Mouse (Mus musculus) ZHBTc4 (cell line): ENCODE data around the gene Akr1a1.
"Not testable (repeated sequence)": the region's sequence is repeated elsewhere in the genome, so short reads cannot be mapped to it uniquely, and the experiment has no call there.

ENCODE experiments used
- DNase-seq: peaks from one replicate; pipeline ENCODE4 v3.0.0-alpha.2; 2011; ENCODE audit warnings: low read depth, low spot score

Akr1a1 gene

GRCm38 (mm10) chr4:116650924-116651796, at the start of gene Akr1a1:
Gene Akr1a1, minus strand, starts transcription at chr4:116651680.
- peak; percentile 93 for DNase-seq

DNA sequence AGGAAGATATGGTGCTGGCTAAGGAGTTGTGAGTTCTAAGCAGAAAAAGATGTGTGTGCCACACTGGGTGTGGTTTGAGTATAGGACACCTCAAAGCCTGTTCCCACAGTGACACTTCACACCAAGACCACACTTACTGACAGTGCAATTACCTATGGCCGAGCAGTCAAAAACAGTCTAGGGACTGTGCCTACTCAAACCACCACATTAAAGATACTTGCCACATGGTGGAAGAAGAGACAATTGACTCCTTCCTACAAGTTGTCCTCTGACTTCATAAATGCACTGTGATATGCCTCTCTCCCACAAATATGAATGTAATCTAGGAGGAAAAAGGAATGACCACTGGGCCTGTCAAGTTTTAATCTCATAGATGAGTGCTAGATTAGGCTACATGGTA, 49.5 kb upstream of the Akr1a1 start:
- peak; percentile 33 for DNase-seq

DNA sequence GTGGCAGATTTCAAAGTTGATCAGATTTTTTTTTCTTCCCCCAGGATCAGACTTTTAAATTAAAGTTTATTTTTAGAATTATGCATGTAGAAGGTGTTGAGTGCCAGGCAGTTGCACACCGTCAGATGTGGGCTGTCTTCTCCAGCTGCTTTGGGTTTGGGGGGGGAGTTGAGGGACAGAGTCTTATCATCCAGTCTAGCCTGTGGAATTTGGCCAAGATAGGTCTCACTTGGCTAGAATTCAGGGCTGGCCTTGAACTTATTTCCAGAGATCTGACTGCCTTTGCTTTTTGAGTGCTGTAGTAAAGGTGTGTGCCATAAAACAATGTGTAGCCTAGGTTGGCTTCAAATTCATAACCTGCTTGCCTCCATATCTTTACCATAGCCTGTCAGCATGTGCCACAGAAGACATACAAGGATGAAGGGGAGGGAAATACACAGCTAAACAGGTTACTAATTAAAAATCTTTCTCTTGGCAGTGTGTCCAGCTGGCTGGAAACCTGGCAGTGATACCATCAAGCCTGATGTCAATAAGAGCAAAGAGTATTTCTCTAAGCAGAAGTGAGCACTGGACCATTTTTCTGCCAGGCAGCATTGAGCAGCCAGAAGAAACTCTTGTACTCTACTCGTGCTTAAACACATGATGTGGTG, 47.3 kb upstream of the Akr1a1 start:
- no peak for DNase-seq

DNA sequence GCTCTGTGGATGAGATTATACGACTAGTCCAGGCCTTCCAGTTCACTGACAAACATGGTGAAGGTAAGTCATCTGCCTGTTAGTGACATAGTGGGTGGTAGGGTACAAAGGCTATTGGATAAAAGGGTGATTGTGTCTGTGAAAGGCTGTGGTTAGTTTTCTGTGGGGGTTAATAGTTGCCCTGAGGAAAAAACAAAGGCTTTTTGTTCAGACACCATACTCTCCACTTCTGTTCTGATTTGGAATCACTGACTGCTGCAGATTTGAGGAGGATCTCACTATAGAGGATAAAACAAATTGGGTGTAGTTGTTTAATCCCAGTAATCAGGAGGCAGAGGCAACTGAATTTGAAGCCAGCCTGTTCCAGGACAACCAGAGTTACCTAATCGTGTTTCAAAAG, 42.3 kb upstream of the Akr1a1 start:
- peak; percentile 30 for DNase-seq

- no peak for DNase-seq
These were observed 40.7 kb upstream of the Akr1a1 start for GRCm38 (mm10) chr4:116692146-116692545.

- DNase-seq: no peak
These were observed 37.9 kb upstream of the Akr1a1 start for GRCm38 (mm10) chr4:116689309-116689876.

DNA sequence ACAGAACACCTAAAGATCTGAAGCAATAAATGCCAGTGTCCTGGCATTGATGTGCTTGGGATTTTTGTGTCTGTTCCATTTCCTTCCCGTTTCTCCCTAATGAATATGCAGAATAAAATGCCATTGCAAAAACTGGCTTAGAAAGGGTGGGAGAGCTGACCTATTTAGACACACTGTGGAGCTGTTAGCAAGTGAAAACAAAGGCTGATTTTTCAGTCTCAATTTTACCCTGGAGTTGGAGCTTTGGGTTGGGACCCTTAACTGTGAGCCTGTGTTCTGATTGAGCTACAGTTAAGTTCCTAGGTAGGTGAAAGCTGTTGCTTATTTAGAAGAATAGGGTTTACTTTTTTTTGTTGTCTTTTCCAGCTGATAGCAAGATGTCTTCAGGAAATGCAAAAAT, 35.6 kb upstream of the Akr1a1 start:
- DNase-seq: peak; percentile 43

DNA sequence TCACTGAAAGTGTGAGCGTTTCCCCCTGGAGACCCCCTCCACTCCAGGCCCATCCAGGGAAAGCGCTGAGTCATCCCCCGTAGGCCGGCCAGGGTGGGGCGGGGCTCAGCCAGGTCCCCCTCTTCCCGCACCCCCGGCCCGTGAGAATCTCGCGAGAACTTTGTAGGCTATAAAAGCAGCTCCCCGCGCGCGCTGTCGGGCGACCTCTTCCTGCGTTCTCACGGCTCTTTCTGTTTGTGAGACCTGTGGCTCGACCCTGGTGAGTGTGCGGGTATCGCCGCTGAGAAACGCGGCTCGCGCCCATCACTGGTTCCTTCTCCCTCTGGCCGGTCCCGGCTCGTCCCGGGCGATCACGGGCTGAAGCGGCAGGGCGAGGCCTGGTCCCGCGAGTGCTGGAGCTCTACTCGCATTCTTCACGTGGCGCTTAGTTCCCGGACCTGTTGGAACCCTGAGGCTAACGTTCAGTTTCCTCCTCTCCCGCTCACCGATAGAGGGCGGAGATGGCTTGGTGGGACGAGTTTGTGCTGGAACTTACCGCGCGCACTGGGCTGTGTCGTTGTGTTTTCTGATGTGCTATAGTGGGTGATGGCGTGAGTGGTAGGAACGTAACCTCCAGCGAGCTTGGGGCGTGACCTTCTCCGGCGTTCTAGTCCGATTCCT, 34.1 kb upstream of the Akr1a1 start, which contains the start of gene Prdx1:
Gene Prdx1, plus strand, starts transcription at position 143 of the 660 bp plus-strand sequence.
- peak; percentile 97 for DNase-seq

DNA sequence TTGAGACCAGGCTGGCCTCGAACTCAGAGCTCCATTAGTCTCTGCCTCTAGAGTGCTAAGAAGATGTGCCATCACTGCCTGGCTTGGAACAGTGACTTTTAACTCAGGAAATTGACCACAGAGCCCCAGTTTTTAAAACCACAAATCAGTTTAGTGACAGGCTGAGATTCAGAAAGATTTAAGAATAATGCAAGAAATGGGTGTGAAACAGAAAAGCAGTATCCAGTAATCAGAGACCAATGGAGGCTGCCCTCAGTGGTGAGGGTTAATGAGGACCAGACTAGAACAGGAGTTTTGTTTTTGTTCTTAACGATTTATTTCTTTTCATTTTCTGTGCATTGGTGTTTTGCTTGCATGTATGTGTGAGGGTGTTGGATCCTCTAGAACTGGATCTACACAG, 33.2 kb upstream of the Akr1a1 start:
- no peak for DNase-seq

DNA sequence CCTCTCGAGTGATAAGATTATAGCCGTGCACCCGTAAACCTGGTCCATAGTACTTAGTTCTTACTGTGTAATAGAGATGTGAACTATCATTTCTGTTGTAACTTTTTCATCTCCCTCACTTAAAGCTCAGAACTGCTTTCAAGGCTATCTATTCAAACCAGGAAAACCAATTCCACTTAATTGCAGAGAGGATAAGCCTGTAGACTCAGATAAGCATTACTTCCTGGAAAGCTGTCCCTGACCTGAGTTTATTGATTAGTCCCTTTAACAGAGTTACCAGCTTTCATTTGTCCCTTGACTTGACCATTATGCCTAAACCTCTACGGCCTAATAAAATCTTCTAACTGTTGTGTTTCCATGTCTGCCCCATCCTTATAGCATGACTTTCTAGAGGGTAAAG, 32.5 kb upstream of the Akr1a1 start:
- DNase-seq: no peak

DNA sequence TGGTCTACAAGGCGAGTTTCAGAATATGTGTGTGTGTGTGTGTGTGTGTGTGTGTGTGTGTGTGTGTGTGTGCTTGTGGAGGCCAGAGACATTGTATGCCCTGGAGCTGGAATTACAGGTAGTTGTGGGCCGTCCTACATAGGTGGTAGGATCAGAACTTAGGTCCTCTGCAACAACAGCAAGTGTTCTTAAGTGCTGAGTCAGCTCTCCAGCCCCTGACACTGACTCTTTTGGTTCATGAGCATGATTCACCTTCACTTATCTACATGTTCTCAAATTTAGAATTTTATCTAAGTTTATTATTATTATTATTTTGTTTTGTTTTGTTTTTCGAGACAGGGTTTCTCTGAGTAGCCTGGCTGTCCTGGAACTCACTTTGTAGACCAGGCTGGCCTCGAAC, 29.0 kb upstream of the Akr1a1 start:
- not testable (repeated sequence) for DNase-seq

DNA sequence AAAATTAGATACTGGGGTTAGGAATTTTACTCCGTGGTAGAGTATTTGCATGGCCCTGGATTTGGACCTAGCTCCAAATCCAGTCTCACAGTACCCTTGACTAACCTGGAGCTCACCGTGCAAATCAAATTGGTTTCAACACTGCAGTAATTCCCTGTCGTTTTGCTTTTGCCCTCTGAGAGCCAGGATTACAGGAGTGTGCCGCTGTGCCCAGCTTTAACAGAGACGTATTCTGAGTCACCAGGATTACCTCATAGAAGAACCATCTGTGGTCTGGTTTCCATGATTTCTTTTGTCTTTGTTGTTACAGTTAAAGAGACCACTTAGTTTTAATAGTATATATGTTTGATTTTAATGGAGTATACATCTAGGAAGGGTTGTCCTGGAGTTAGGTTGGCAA, 27.7 kb upstream of the Akr1a1 start:
- no peak for DNase-seq

DNA sequence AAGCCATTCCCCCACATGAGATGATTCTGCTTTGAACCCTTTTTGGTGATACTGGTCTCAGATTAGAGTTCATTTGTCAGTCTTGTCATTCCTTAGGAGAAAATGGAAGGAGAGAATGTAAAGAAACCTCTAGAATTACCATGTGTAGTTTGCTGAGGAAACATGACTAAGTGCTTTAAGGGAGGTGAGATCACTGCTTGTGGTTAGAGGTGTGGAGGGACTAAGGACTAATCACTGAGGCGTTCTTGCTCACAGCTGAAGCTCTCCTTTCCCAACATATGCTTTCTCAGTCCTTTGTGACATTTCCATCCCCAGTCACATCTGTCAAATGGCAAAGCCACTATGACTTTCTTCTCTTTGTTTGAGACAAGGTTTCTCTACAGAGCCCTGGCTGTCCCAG, 26.3 kb upstream of the Akr1a1 start:
- DNase-seq: no peak

DNA sequence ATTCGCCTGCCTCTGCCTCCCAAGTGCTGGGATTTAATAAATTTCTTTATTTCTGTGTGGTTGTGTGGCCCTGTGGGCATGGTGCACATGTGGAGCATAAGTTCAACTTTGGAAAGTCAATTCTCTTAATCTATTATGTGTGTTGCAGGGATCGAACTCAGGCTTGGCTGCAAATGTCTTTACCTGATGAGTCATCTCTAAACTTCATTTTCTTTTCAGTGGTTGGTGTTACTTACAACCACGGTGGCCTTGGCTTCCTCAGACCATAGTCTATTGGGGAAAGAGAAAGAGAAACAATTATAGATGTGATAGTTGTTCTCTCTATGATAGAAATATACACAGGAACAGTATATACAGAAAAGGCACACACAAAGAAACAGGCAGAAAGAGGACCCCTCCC, 24.5 kb upstream of the Akr1a1 start:
- DNase-seq: no peak

DNA sequence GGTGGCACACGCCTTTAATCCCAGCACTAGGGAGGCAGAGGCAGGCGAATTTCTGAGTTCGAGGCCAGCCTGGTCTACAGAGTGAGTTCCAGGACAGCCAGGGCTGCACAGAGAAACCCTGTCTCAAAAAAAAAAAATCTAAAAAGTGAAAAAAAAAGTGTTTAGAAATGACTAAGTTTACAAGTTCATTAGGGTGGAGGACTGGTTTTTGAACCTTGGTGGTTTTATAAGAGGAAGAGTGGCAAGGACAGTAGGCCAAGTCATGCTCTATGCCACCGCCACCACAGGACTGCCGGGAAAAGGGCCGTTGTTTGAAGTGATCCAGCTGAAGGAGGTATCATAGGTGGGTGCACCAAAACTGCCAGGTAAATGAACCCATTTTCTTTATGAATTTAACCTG, 23.3 kb upstream of the Akr1a1 start:
- not testable (repeated sequence) for DNase-seq

GRCm38 (mm10) chr4:116672785-116673184, 21.3 kb upstream of the Akr1a1 start:
- DNase-seq: no peak

DNA sequence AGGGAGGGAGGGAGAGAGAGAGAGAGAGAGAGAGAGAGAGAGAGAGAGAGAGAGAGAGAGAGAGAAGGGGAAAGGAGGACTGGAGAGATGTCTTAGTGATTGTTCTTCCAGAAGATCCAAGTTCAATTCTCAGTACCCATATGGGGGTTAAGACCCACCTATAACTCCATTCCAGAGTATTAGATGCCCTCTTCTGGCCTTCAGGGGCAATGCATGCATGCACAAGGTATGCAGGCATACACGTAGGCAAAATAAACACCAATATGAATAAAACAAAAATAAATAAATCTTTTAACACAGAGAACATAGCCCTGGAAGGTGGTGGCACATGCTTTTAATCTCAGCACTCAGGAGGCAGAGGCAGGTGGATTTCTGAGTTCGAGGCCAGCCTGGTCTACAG, 17.8 kb upstream of the Akr1a1 start:
- peak; percentile 38 for DNase-seq

GRCm38 (mm10) chr4:116668145-116668544, 16.7 kb upstream of the Akr1a1 start:
- DNase-seq: no peak

DNA sequence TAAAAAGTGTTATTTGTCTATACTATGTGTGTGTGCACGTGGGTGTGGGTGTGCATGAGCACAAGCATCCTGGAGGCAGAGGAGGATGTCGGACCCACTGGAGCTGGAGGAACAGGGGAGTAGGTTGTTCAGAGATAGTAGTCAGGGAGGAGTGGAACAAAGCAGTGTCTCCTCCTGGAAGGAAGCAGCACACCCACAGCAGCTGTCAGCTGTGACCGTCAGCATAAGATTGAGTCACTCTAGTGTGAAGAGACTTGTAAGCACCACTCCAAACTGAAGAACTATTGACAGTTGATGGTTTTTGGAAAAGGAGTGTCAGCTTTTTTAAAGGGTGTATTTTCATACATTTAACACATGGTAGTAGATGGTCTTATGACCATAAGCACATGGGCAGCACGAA, 15.1 kb upstream of the Akr1a1 start:
- DNase-seq: no peak

DNA sequence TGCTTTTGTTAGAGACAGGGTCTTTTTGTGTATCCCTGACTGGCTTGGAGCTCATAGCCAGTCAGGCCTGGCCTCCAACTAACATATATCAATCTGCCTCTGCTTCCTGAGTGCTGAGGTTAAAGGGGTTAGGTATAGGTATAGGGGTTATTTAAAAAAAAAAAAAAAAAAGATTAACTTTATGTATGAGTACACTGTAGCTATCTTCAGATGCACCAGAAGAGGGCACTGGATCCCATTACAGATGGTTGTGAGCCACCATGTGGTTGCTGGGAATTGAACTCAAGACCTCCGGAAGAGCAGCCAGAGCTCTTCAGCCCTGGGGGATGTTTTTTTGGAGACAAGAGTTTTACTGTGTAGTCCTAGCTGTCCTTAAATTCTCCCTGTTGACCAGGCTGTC, 10.5 kb upstream of the Akr1a1 start:
- DNase-seq: no peak

- no peak for DNase-seq
These were observed 9.3 kb upstream of the Akr1a1 start for GRCm38 (mm10) chr4:116660829-116661228.

- DNase-seq: not testable (repeated sequence)
These were observed 8.4 kb upstream of the Akr1a1 start for GRCm38 (mm10) chr4:116659916-116660315.
